Mouse (Mus musculus) c-Kit-positive CD71-positive TER-119-negative erythroid progenitor cells, embryonic 14.5 days (primary cell): ENCODE measurements around the gene Amotl2.

Experiments used
- DNase-seq: peaks from one replicate; pipeline ENCODE4 v3.0.0-alpha.2; 2013; ENCODE audit warnings: low read depth

Gene Amotl2

GRCm38 (mm10) chr9:102777631-102778591, 61.4 kb downstream of the Amotl2 start:
- no peak for DNase-seq

GRCm38 (mm10) chr9:102779493-102779892, 63.0 kb downstream of the Amotl2 start:
- DNase-seq: peak; percentile 35
